Mouse (Mus musculus) cerebellum, adult 11 months (tissue): ENCODE results near the gene Cldn34d.

Source experiments
- DNase-seq: peaks from one replicate; pipeline ENCODE4 v3.0.0; 2022

Gene Cldn34d

GRCm38 (mm10) chrX:76602824-76603223 lies at the start of gene Cldn34d:
Gene Cldn34d, minus strand, starts transcription at chrX:76602924.
- no peak for DNase-seq

GRCm38 (mm10) chrX:76598459-76599206 lies 4.1 kb downstream of the Cldn34d start:
- no peak for DNase-seq
